9 mouse cellular contexts compared by ENCODE assay signal in the genomic region with DNA sequence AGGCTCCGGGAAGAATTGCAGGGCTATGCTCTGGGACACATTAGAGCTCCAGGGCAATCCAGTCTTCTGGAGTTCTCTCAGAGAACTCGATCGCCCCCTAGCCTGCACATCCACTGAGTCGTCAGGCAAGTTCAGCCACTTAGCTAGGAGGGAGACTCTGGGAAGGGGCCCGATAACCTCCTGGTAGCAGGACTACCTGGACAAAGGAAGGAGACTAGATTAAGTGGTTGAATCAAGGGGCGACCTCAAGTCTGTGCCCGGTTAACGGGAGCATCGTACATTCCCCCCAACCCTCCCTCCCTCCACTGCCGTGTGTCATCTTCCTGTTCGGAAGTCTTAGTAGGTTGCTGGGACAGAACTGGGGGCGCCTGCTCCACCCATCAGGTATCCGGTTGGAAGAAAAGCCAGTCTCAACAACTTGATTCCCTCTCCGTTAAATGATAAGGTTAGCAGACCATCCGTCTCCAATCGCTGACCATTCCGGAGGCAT.
A peak's percentile ranks its signal among the peaks of the same experiment; 100 is the strongest.
DNase-seq lines count a peak whose midpoint lies in the region; ATAC-seq lines count a peak whose summit lies in the region.
"Had no signal": no experiment of that assay in that cellular context is flagged by ENCODE, and none has a peak within 500 bp of the region (broad histone marks: within the 10 kb centered on the region; RNA-seq: fewer than 3 reads in every experiment).

No protein-coding gene starts in this region.

- no peaks in the 10 kb centered on the region for H3K36me3 ChIP-seq in megakaryocyte, embryonic 14.5 days (replicated peaks; ENCODE audit: low read length)
- H3K36me3 ChIP-seq in forebrain, embryonic 10.5 days (replicated peaks), result no peaks in the 10 kb centered on the region
- H3K36me3 ChIP-seq in heart, embryonic 14.5 days (ENCODE audit: control insufficient read depth, insufficient read depth, low read length), result peaks cover 2% of the 10 kb centered on the region; the same call in 1 of the 2 replicates
- peaks cover 4% of the 10 kb centered on the region; the same call in 1 of the 2 replicates for H3K36me3 ChIP-seq in liver, embryonic 12.5 days
- H3K36me3 ChIP-seq in neural tube, embryonic 13.5 days, result peaks cover 5% of the 10 kb centered on the region

- no peak overlapping the region for H3K9ac ChIP-seq in heart, embryonic 14.5 days (ENCODE audit: low read length)
- H3K9ac ChIP-seq in liver, embryonic 12.5 days, result no peak overlapping the region
- H3K9ac ChIP-seq in neural tube, embryonic 13.5 days, result no peak overlapping the region

- H3K4me2 ChIP-seq in heart, embryonic 14.5 days (ENCODE audit: low read length), result peak overlapping the region; percentile 95
- peak overlapping the region; percentile 98 for H3K4me2 ChIP-seq in liver, embryonic 12.5 days
- peak overlapping the region; percentile 97 for H3K4me2 ChIP-seq in neural tube, embryonic 13.5 days

- no peak overlapping the region for H3K27ac ChIP-seq in forebrain, embryonic 10.5 days
- peak overlapping the region; percentile 56 to 74; a peak in 2 of 4 replicates for H3K27ac ChIP-seq in heart, embryonic 14.5 days (replicated peaks in 1 of 2; ENCODE audit: control insufficient read depth in 1 of 2, insufficient read depth in 1 of 2, low read depth in 2 of 2, low read length in 2 of 2)
- no peak overlapping the region for H3K27ac ChIP-seq in liver, embryonic 12.5 days
- H3K27ac ChIP-seq in neural tube, embryonic 13.5 days (replicated peaks), result no peak overlapping the region

- no peak for ATAC-seq in megakaryocyte, adult 5-6 weeks (ENCODE audit: poor library complexity, severe bottlenecking)
- ATAC-seq in heart, embryonic 14.5 days (ENCODE audit: insufficient number of reproducible peaks, insufficient read depth, low FRiP score, low read depth), result no peak
- no peak for ATAC-seq in liver, embryonic 12.5 days
- ATAC-seq in neural tube, embryonic 13.5 days (ENCODE audit: low read depth), result no peak

- no peaks in the 10 kb centered on the region for H3K9me3 ChIP-seq in megakaryocyte, embryonic 14.5 days
- H3K9me3 ChIP-seq in forebrain, embryonic 10.5 days, result no peaks in the 10 kb centered on the region
- H3K9me3 ChIP-seq in heart, embryonic 14.5 days (ENCODE audit: control insufficient read depth, low read length), result no peaks in the 10 kb centered on the region
- H3K9me3 ChIP-seq in liver, embryonic 12.5 days (replicated peaks), result no peaks in the 10 kb centered on the region
- no peaks in the 10 kb centered on the region for H3K9me3 ChIP-seq in neural tube, embryonic 13.5 days
- H3K9me3 ChIP-seq: G1E had no signal

- H3K4me3 ChIP-seq in megakaryocyte, embryonic 14.5 days (replicated peaks), result peak overlapping the region; percentile 85
- peak overlapping the region; percentile 75 for H3K4me3 ChIP-seq in forebrain, embryonic 10.5 days
- H3K4me3 ChIP-seq in heart, embryonic 14.5 days (ENCODE audit: control insufficient read depth in 1 of 2, insufficient read depth in 1 of 2, low read depth in 1 of 2, low read length in 2 of 2), result peak overlapping the region; percentile 34 to 71
- H3K4me3 ChIP-seq in liver, embryonic 12.5 days, result peak overlapping the region; percentile 11; the same call in 1 of the 2 replicates
- H3K4me3 ChIP-seq in neural tube, embryonic 13.5 days, result peak overlapping the region; percentile 13

- H3K27me3 ChIP-seq in megakaryocyte, embryonic 14.5 days (replicated peaks), result peaks cover 39% of the 10 kb centered on the region
- H3K27me3 ChIP-seq in forebrain, embryonic 10.5 days (ENCODE audit: poor library complexity, severe bottlenecking), result peaks cover 25% of the 10 kb centered on the region
- no peaks in the 10 kb centered on the region for H3K27me3 ChIP-seq in heart, embryonic 14.5 days (ENCODE audit: control insufficient read depth, insufficient read depth, low read length)
- peaks cover 37% of the 10 kb centered on the region for H3K27me3 ChIP-seq in liver, embryonic 12.5 days (replicated peaks)
- H3K27me3 ChIP-seq in neural tube, embryonic 13.5 days, result peaks cover 20% of the 10 kb centered on the region

- H3K4me1 ChIP-seq in megakaryocyte, embryonic 14.5 days, result peaks cover 38% of the 10 kb centered on the region
- peaks cover 37% of the 10 kb centered on the region for H3K4me1 ChIP-seq in forebrain, embryonic 10.5 days
- H3K4me1 ChIP-seq in heart, embryonic 14.5 days (ENCODE audit: control insufficient read depth in 2 of 2, insufficient read depth in 2 of 2, low read length in 2 of 2), result peaks cover 7 to 12% of the 10 kb centered on the region in 2 experiments; a peak in 2 of 4 replicates
- H3K4me1 ChIP-seq in liver, embryonic 12.5 days, result peaks cover 33% of the 10 kb centered on the region
- H3K4me1 ChIP-seq in neural tube, embryonic 13.5 days (replicated peaks), result peaks cover 35% of the 10 kb centered on the region

- 10% methylated on average over 17 of the region's 17 CpGs for WGBS in forebrain, embryonic 10.5 days
- 9% methylated on average over 17 of the region's 17 CpGs for WGBS in heart, embryonic 14.5 days
- 11% methylated on average over 17 of the region's 17 CpGs for WGBS in liver, embryonic 12.5 days (ENCODE audit: insufficient replicate concordance)
- WGBS in neural tube, embryonic 13.5 days, result 26% methylated on average over 17 of the region's 17 CpGs

- DNase-seq in forebrain, embryonic 10.5 days (ENCODE audit: extremely low spot score, low spot score), result peak; percentile 71
- peak; percentile 93 for DNase-seq in kidney, postnatal 14 days
- DNase-seq in thymus, adult 18-20 months, result peak; percentile 51 to 62

Comparison
In these comparisons a context has a peak if more than half of its experiments do, and no peak if none do; other contexts are left out.
1. H3K4me3 ChIP-seq: peak in every context shown above with its lines; median percentile 85 in megakaryocyte, embryonic 14.5 days; 75 in forebrain, embryonic 10.5 days; 52 in heart, embryonic 14.5 days; 13 in neural tube, embryonic 13.5 days; 11 in liver, embryonic 12.5 days.
2. H3K27ac ChIP-seq: peak in heart, embryonic 14.5 days (2 of 2); none in forebrain, embryonic 10.5 days (single experiment), liver, embryonic 12.5 days (single experiment) and neural tube, embryonic 13.5 days (single experiment).
3. Peak in every context shown above with its lines, with median percentiles within 50 percentile points of each other: DNase-seq and H3K4me2 ChIP-seq.